Mouse (Mus musculus) layer of hippocampus, adult 8-10 months (tissue): ENCODE data around the gene Galnt13. TPM values are rescaled to one million over a fixed set of nuclear protein-coding genes. Genes with fewer than 3 reads are reported as not detected.
A peak's percentile ranks its signal among the peaks of the same experiment; 100 is the strongest.
"Not testable (repeated sequence)": the region's sequence is repeated elsewhere in the genome, so short reads cannot be mapped to it uniquely, and the experiment has no call there.

Experiments used
- DNase-seq, 2 experiments: peaks; one replicate each; pipeline ENCODE4 v3.0.0; 2022; ENCODE audit warnings: low spot score in 2 of 2
- total RNA-seq, 4 experiments: library from RNA; stranded (reverse); gene quantifications; 2 replicates each; pipeline ENCODE4 v1.2.4; 2022

The Galnt13 gene
- total RNA-seq, 4 experiments from 2014 or later: 24.2 to 27.4 (median 25.4) TPM

DNA sequence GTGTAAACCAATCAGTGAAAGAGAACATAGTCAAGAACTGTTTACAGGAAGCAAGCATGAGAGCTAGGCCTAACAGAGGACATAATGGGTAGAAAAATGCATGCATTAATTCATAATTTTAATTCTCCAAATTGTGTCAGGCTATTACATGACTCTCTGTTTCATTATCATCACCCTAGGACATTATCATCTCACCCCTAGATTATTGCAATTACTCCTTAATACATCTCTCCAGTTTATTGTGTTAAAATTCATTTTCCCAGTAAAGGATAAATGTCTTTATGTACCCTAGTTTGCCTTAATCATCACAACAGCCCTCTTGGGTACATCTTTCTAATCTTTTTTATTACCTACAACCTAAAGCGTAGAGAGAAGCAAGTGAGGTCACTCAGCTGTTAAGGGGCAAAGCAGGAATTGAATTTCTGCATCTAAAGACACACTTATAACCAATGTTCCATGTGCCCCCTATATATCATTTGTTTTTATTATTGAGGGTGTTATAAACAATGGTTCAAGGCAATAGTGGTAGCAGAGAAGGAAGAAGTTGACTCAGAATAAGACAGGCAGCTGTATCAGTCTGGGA is 479.1 kb downstream of the Galnt13 start:
- DNase-seq: no peak

GRCm38 (mm10) chr2:54936369-54936768 is 500.3 kb downstream of the Galnt13 start:
- DNase-seq: no peak

DNA sequence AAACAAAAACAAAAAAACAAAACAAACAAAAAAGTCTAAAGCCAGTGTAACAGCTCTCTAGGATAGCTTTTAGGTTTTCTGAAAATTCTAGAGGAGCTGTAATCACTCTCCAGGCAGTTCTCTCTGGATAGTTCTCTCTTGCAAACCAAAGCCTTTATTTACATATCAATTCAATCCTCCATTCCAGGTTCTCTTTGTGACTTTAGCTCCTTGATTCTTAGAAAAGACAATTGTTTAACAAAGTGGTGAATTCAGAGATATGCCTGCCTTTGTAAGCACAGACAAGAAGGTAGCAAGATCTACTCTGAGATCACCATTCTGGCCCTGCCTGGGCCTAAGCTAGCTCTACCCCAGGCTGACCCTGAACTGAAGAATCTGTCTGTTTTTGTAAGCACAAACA is 501.2 kb downstream of the Galnt13 start:
- DNase-seq: no peak

- DNase-seq: no peak
Observed at GRCm38 (mm10) chr2:54938075-54938474, 502.0 kb downstream of the Galnt13 start.

DNA sequence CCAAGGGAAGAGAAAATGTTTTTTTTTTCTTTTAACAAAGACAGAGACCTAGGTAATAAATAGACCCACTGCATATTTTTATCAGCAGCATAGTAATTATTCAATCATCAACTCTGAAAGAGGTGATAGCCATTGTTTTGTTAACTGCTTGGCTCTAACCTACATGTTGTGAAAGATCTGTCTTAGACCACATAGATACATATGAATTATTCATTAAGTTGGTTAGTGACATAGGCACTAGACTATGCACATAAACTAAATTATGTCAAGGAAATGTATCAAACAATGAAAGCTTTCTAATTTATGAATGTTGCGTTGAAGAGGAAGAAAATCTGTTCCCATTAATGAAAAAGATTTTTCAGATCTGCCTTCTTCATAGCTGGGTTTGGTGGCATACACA is 507.3 kb downstream of the Galnt13 start:
- no peak for DNase-seq

- no peak for DNase-seq
Observed at GRCm38 (mm10) chr2:54983839-54984238, 547.7 kb downstream of the Galnt13 start.

GRCm38 (mm10) chr2:55022539-55022938 is 586.4 kb downstream of the Galnt13 start:
- DNase-seq: not testable (repeated sequence)

- DNase-seq: no peak
Observed at GRCm38 (mm10) chr2:55034610-55035009, 598.5 kb downstream of the Galnt13 start.

- DNase-seq: no peak
Observed at GRCm38 (mm10) chr2:55065469-55066315, 629.6 kb downstream of the Galnt13 start.

GRCm38 (mm10) chr2:55085580-55085979 is 649.5 kb downstream of the Galnt13 start:
- no peak for DNase-seq

DNA sequence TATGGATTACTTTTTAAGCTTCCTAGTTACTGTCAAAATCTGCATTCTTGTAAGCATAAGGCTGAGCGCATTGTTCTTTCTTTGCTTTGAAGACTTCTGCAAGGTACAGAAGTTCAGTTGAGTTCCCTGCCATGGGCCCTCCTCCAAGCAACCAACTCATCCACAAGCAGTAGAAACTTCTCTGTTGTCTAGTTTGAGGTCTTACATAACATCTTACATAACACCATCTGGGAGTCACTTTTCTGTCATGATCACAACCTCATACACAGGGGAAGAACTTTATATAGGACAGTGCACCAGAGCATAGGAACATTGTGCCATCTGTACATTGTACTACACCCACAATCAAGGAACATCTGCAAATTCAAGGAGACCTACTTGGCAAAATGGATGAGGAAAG is 651.9 kb downstream of the Galnt13 start:
- DNase-seq: no peak

DNA sequence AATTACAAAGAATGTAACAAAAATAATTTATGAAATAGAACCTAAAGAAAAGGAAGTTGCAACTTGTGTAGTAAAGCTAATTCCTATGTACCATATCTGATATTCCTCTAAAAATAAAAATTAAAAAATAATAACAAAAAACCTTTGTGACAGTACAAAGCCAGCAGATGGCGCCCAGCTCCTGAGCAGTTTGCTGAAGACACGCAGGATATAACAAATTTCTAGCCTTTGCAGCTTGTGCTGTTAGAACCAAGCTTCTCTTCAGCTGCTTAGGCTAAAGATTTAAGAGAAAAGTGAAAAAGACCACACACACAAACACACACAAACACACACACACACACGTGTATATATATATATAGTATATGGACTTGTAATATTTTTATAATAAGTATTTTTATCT is 654.2 kb downstream of the Galnt13 start:
- DNase-seq: peak in 1 of 2 experiments; percentile 43

DNA sequence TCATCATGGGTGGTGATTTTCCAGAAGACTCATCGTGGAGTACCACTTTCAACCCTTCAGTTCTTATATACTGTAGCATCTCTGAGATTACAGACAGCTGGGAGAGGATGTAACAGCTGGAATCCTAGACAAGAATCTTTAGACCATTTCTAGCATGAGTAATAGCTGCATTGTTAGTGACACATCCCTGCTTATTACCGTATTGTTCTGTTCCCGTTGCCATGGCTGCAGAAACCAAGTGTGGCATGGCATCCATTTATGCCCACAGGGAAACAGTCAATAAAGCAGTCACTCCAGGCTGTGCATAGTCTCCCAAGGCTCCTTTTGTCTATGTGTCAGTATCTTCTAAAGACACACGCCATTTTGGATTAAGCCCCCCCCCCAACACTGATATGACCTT is 655.4 kb downstream of the Galnt13 start:
- no peak for DNase-seq

GRCm38 (mm10) chr2:55099100-55099499 is 663.0 kb downstream of the Galnt13 start:
- no peak for DNase-seq

DNA sequence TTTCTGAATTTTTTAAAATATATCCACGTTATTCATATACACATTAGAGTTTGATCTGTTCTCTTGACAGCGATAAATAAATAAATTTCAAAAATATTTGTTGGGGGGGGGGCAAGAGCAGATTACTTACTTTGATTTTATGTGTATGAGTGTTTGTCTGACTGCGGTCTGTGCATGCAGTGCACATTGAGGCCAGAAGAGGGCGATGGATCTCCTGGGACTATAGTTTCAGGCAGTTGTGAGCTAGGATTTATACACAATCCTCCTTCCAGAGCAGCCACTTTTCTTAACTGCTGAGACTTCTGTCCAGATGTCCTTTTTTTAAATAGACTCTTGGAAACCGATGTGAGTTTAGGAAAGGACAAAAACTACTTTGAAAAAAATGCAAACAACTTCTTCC is 665.2 kb downstream of the Galnt13 start:
- DNase-seq: no peak

DNA sequence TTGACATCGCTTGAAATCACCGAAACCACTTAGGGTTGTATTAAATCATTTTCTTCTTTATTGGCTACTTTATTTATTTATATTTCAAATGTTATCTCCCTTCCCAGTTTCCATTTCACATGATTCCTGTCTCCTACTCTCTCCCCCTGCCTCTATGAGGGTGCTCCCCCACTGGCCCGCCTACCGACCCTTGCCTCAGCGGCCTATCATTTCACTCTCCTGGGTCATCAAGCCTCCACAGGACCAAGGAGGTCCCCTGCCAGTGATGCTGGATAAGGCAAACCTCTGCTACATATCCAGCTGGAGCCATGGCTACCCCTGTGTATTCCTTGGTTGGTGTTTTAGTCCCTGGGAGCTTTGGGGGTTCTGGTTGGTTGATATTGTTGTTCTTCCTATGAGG is 667.4 kb downstream of the Galnt13 start:
- DNase-seq: no peak

- no peak for DNase-seq
Observed at GRCm38 (mm10) chr2:55107828-55108227, 671.7 kb downstream of the Galnt13 start.

GRCm38 (mm10) chr2:55153089-55153488 is 717.0 kb downstream of the Galnt13 start:
- DNase-seq: no peak

- no peak for DNase-seq
Observed at GRCm38 (mm10) chr2:55164781-55165180, 728.7 kb downstream of the Galnt13 start.
